Mouse (Mus musculus): ENCODE results near the gene Ifnlr1. TPM values are rescaled to one million over a fixed set of nuclear protein-coding genes. Genes with fewer than 3 reads are reported as not detected.
A peak's percentile ranks its signal among the peaks of the same experiment; 100 is the strongest.
"Not testable (repeated sequence)": the region's sequence is repeated elsewhere in the genome, so short reads cannot be mapped to it uniquely, and the experiment has no call there.

The Ifnlr1 gene
- total RNA-seq (2012; rRNA removed) (0.04 TPM in 1 of 2 replicates, not detected in the other), total RNA-seq (2014; rRNA removed) (not detected in 2 replicates), polyA plus RNA-seq (2012; ENCODE audit: insufficient read length, low read depth) (not detected in 2 replicates)

DNA sequence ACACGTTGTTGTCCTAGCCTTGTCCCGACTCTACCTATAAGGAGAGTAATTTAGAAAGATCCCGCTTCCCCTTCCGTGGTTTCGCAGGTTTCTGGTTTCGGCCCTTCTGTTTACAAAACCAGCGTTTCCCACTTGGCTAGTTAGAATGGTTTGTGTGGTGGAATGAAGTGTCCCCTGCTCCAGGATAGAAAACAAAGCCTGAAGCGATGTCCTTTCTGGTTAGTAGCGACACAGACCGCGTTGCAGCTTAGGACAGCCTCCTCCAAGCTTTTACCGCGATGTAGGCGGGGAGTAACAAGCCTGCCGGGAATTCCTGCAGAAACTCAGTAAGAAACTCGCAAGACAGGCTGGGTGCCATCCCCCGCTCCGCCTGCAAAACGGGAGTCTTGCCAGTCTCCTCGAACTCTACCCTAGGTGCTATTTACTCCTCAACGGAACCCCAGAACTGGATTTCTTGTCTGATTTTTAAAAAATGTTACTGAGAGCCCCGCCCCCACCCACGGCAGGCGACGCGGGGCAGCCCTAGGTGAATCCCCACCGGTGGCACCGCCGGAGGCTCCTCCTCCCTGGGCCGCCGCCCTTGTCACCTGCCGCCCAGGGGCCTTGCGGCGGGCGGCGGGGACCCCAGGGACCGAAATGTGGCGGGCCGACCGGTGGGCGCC lies at the start of gene Ifnlr1:
Ifnlr1 (plus strand) TSS at position 382 of the 662 bp plus-strand sequence.
- H3K4me2 ChIP-seq (ENCODE audit: insufficient read depth, low read depth, poor library complexity, severe bottlenecking): peak within 1 kb of the TSS; percentile 99
- no peaks in the 10 kb centered on the region for H3K36me3 ChIP-seq (replicated peaks in 1 of 2; ENCODE audit: control insufficient read depth in 1 of 2, insufficient read depth in 1 of 2, low read length in 1 of 2)
- in situ Hi-C loops (cut with MboI; ENCODE audit: low pct_ligation_motif_present, low pct_unique_long_range_greater_than_20kb, low sequenced_read_pairs): no loop called here
- H3K4me3 ChIP-seq (replicated peaks in 1 of 3; ENCODE audit: low read depth in 2 of 3, low read length in 2 of 3, poor library complexity in 1 of 3): peak within 1 kb of the TSS; percentile 25 to 46 (median 36)
- peaks cover 0 to 25% of the 10 kb centered on the region in 2 experiments; a peak in 2 of 4 replicates for H3K4me1 ChIP-seq (ENCODE audit: control insufficient read depth in 1 of 2, insufficient read depth in 2 of 2)
- dilution Hi-C loops (cut with MboI; ENCODE audit: extremely low pct_ligation_motif_present, extremely low pct_unique_long_range_greater_than_20kb, low sequenced_read_pairs): no loop called here
- H3K79me2 ChIP-seq (replicated peaks; ENCODE audit: control insufficient read depth, extremely low read depth, insufficient read depth, poor library complexity, severe bottlenecking): no peaks in the 10 kb centered on the region
- peaks cover 70% of the 10 kb centered on the region for H3K27me3 ChIP-seq (replicated peaks)
- no peak within 1 kb of the TSS for H3K9ac ChIP-seq (ENCODE audit: insufficient read depth, low read depth)
- TF ChIP-seq POLR2A (IDR thresholded peaks at IDR 0.05; ENCODE audit: low read depth, low read length) (no peak), HCFC1 (IDR thresholded peaks at IDR 0.05; ENCODE audit: low read depth, low read length) (no peak), TCF12 (IDR thresholded peaks at IDR 0.05; ENCODE audit: low read depth, low read length) (no peak), JUN (IDR thresholded peaks at IDR 0.05; ENCODE audit: insufficient read depth, low read depth, low read length) (0 out of 2 replicates have a peak, but pooled peaks have one; percentile 13), ETS1 (conservative IDR thresholded peaks at IDR 0.05; ENCODE audit: low read depth, low read length) (no peak), EP300 (IDR thresholded peaks at IDR 0.05; ENCODE audit: low read length) (peak; percentile 86), IRF4 (IDR thresholded peaks at IDR 0.05; ENCODE audit: low read depth, low read length) (peak; percentile 95), ELF1 (IDR thresholded peaks at IDR 0.05; ENCODE audit: low read depth, low read length) (no peak), BHLHE40 (IDR thresholded peaks at IDR 0.05; ENCODE audit: low read depth, low read length) (peak; percentile 74), PAX5 (IDR thresholded peaks at IDR 0.05; ENCODE audit: low read length) (no peak), JUND (conservative IDR thresholded peaks at IDR 0.05; ENCODE audit: low read depth, low read length) (peak; percentile 54; the same call in 1 of the 2 replicates), CHD2 (IDR thresholded peaks at IDR 0.05; ENCODE audit: low read length) (peak; percentile 15; the same call in 1 of the 2 replicates), MEF2A (IDR thresholded peaks at IDR 0.05; ENCODE audit: borderline replicate concordance, low read depth, low read length) (peak; percentile 63; the same call in 1 of the 2 replicates), MAX (IDR thresholded peaks at IDR 0.05; ENCODE audit: low read length) (peak; percentile 37; the same call in 1 of the 2 replicates)
- peak; percentile 39 for DNase-seq (ENCODE audit: extremely low read depth)
- no peak within 1 kb of the TSS for H3K27ac ChIP-seq (ENCODE audit: insufficient read depth, low read depth)
- H3K9me3 ChIP-seq (replicated peaks; ENCODE audit: low read length): peaks cover 6% of the 10 kb centered on the region

DNA sequence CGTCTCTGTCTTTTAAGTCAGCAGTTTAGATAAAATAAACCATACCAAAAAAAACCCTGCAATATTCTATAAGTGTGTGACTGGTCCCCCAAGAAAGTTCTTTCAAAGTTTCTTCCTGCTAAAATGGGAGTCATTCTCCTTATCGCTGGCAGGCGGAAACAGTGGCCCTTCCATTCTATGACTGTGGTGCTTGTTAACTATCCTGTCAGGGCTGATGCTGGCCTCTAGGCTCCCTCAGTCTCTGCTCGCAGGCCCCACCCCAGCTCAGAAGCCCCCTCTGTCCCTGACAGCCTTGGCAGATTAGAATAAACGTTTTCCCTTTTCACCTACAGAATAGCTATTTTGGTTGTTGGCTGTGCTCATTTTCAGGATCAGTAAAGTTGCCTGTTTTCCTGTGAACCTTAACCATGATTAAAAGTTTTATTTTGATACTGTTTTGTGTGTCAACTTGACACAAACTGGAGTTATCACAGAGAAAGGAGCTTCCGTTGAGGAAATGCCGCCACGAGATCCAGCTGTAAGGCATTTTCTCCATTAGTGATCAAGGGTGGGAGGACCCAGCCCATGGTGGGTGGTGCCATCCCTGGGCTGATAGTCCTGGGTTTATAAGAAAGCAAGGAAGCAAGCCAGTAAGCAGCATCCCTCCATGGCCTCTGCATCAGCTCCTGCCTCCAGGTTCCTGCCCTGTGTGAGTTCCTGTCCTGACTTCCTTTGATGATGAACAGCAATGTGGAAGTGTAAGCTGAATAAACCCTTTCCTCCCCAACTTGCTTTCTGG lies 44.6 kb upstream of the Ifnlr1 start:
- H3K4me1 ChIP-seq (ENCODE audit: control insufficient read depth in 1 of 2, insufficient read depth in 2 of 2); H3K9ac ChIP-seq (ENCODE audit: insufficient read depth, low read depth); dilution Hi-C loops (cut with MboI; ENCODE audit: extremely low pct_ligation_motif_present, extremely low pct_unique_long_range_greater_than_20kb, low sequenced_read_pairs); H3K4me3 ChIP-seq (replicated peaks in 1 of 3; ENCODE audit: low read depth in 2 of 3, low read length in 2 of 3, poor library complexity in 1 of 3); in situ Hi-C loops (cut with MboI; ENCODE audit: low pct_ligation_motif_present, low pct_unique_long_range_greater_than_20kb, low sequenced_read_pairs); DNase-seq (ENCODE audit: extremely low read depth); H3K36me3 ChIP-seq (replicated peaks in 1 of 2; ENCODE audit: control insufficient read depth in 1 of 2, insufficient read depth in 1 of 2, low read length in 1 of 2); H3K79me2 ChIP-seq (replicated peaks; ENCODE audit: control insufficient read depth, extremely low read depth, insufficient read depth, poor library complexity, severe bottlenecking); H3K27ac ChIP-seq (ENCODE audit: insufficient read depth, low read depth); H3K4me2 ChIP-seq (ENCODE audit: insufficient read depth, low read depth, poor library complexity, severe bottlenecking): not testable (repeated sequence)
- H3K9me3 ChIP-seq (replicated peaks; ENCODE audit: low read length): peaks cover 11% of the 10 kb centered on the region
- peaks cover 30% of the 10 kb centered on the region for H3K27me3 ChIP-seq (replicated peaks)

All from CH12.LX (cell line).